Mouse (Mus musculus) midbrain, embryonic 14.5 days (tissue): ENCODE data around the gene Washc3. TPM values are rescaled to one million over a fixed set of nuclear protein-coding genes. Genes with fewer than 3 reads are reported as not detected.

Experiments used
- ATAC-seq: fragments of 200-750 bp; cut with Nextera tagmentation; 2 replicates; pipeline ENCODE4 v1.8.0; 2017; ENCODE audit warnings: moderate number of reproducible peaks, moderate library complexity; ENCODE audit not compliant: low FRiP score, low TSS enrichment
- DNase-seq: peaks from one replicate; pipeline ENCODE4 v3.0.0-alpha.2; 2015
- H3K27ac ChIP-seq: fragments of 300-500 bp; sonication (generic); replicated peaks from 2 replicates; pipeline ENCODE4 v1.5.1; 2014; ENCODE audit warnings: mild to moderate bottlenecking, low read depth, low read length, moderate library complexity
- H3K27me3 ChIP-seq: fragments of 300-500 bp; sonication (generic); 2 replicates; pipeline ENCODE4 v1.6.1; 2014; ENCODE audit warnings: low read length, control low read depth, mixed read lengths; ENCODE audit not compliant: control insufficient read depth, insufficient read depth
- H3K36me3 ChIP-seq: fragments of 300-500 bp; sonication (generic); 2 replicates; pipeline ENCODE4 v1.6.1; 2014; ENCODE audit warnings: low read length, control low read depth; ENCODE audit not compliant: control insufficient read depth, insufficient read depth
- H3K4me1 ChIP-seq: fragments of 300-500 bp; sonication (generic); 2 replicates; pipeline ENCODE4 v1.6.1; 2014; ENCODE audit warnings: mild to moderate bottlenecking, antibody characterized with exemption, low read length, control low read depth; ENCODE audit not compliant: control insufficient read depth, insufficient read depth
- H3K4me2 ChIP-seq: fragments of 300-500 bp; sonication (generic); 2 replicates; pipeline ENCODE4 v1.6.1; 2014; ENCODE audit warnings: mild to moderate bottlenecking, low read length, moderate library complexity
- H3K4me3 ChIP-seq: fragments of 300-500 bp; sonication (generic); replicated peaks from 2 replicates; pipeline ENCODE4 v1.5.1; 2014; ENCODE audit warnings: low read depth, low read length
- H3K9ac ChIP-seq: fragments of 300-500 bp; sonication (generic); replicated peaks from 2 replicates; pipeline ENCODE4 v1.6.1; 2014; ENCODE audit warnings: mild to moderate bottlenecking, low read length, moderate library complexity
- H3K9me3 ChIP-seq: fragments of 300-500 bp; sonication (generic); 2 replicates; pipeline ENCODE4 v1.6.1; 2016; ENCODE audit warnings: low read length, control low read depth, mixed read lengths; ENCODE audit not compliant: control insufficient read depth
- WGBS: fragments of 180-500 bp; shearing (Covaris S2); extraction: QIAGEN DNeasy Blood & Tissue Kit; methylation state at CpG from one replicate; pipeline ENCODE4 v1.1.7; 2014; 5-methylcytosine and 5-hydroxymethylcytosine counted together
- polyA plus RNA-seq: library from polyadenylated mRNA; unstranded; fragments of >200 nt; fragmentation: Nextera tagmentation; extraction: Ambion mirVana; gene quantifications from 2 replicates; pipeline ENCODE4 v1.2.1, GENCODE M21; 2014

Washc3 gene
- polyA plus RNA-seq, 1 experiment from 2014 or later, result 44.3 TPM

DNA sequence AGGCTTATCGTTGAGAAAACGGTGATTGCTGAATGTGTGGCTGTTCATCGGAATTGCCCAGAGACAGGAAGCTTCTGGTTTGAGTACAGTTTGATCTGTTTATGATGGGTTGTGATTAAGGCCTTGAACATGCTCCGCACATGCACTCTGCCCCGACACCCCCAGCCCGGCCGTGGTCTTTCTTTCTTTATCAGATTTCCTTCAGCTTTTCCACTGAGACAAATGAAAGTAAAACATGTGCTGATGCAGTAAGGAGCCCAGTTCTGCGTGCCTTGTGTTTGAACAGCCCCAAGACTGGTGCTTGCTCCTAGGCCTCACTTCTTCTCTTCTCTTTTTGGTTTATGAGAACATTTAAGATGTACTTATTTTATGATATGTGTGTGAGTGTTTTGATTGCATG is 1.7 kb downstream of the Washc3 start:
- no peak for DNase-seq
- no peak overlapping the region for H3K4me2 ChIP-seq
- ATAC-seq, result no peak
- H3K9me3 ChIP-seq, result no peaks in the 10 kb centered on the region
- no peak overlapping the region for H3K9ac ChIP-seq
- H3K4me3 ChIP-seq, result no peak overlapping the region
- H3K27ac ChIP-seq, result no peak overlapping the region
- H3K36me3 ChIP-seq, result peaks cover 7% of the 10 kb centered on the region; the same call in 1 of the 2 replicates
- H3K4me1 ChIP-seq, result peaks cover 4% of the 10 kb centered on the region
- WGBS, result 95% methylated on average over 8 of the region's 8 CpGs
- no peaks in the 10 kb centered on the region for H3K27me3 ChIP-seq

DNA sequence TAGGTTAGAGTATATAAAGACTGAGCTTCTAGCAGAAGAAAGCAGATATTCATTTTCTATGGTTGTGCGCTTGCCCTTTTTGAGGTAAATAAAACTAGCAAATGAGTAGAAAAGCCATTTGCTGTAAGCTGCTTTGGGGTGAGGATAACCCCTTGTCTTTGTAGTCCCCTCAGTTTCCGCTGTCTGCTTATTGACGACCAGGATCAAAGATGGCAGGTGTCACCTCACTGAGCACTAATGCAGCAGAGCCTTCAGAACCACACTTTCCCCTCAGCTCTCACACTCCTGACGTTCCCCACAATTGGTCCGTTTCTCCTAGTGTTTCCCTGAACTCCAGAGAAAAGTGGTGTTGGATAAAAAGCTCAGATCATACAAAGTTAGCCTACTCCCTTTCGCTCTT is 2.3 kb downstream of the Washc3 start:
- Histone ChIP-seq H3K27me3 (no peaks in the 10 kb centered on the region), H3K4me3 (no peak overlapping the region), H3K9me3 (no peaks in the 10 kb centered on the region), H3K4me2 (no peak overlapping the region), H3K9ac (no peak overlapping the region), H3K27ac (no peak overlapping the region), H3K4me1 (peaks cover 4% of the 10 kb centered on the region), H3K36me3 (peaks cover 7% of the 10 kb centered on the region; the same call in 1 of the 2 replicates)
- no peak for ATAC-seq
- WGBS, result 94% methylated on average over 6 of the region's 6 CpGs
- DNase-seq, result no peak

DNA sequence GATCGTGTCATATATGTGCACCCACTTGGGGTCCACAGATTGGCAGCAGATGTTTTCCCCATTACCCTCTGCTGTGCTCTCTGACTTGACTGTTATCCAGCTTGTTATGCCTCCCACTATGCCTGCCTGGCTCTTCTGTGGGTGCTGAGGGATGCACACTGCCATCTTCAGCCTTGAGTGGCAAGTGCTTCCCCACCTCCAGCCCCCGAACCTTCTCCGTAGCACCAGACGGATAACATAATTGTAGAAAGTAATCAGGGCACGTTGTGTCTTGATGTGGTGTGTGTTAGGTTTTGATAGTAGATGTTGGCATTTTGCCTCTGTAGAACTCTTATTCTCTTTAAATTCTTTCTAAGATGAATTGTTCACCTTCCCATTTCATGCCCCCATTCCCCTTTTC is 11.8 kb downstream of the Washc3 start:
- no peak overlapping the region for H3K4me2 ChIP-seq
- no peaks in the 10 kb centered on the region for H3K4me1 ChIP-seq
- no peaks in the 10 kb centered on the region for H3K27me3 ChIP-seq
- no peak overlapping the region for H3K9ac ChIP-seq
- no peak overlapping the region for H3K27ac ChIP-seq
- no peaks in the 10 kb centered on the region for H3K9me3 ChIP-seq
- DNase-seq (no peak), ATAC-seq (no peak)
- peaks cover 25% of the 10 kb centered on the region for H3K36me3 ChIP-seq
- H3K4me3 ChIP-seq, result no peak overlapping the region
- 96% methylated on average over 5 of the region's 5 CpGs for WGBS

DNA sequence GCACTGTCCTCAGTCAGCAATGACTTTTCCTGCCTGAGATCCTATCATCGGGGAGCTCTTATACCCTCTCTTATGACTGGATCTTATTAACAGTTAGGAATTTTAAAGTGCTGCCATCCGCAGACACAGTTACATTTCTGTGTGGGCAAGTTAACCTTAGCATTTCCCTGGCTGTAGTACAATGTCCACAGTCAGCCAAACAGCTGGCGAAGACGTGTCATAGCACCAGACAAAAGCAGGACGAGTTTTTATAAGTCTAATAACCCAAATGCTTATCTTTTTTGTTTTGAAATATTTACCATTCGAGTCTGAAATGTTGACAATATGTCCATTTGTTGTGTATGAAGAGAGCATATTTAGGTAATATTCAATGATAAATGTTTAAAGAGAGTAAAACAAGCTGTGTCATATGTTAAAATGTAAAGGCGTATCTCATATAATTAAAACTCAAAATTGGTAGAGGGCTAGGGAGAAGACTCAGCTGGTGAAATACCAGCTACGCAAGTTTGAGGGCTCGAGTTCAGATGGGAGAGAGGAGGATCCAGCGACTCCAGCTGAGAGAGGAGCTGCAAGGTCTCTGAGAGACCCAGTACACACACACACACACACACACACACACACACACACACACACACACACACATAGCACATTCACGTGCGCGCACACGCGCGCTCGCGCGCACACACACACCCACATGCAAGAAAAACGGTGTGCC is 14.1 kb downstream of the Washc3 start:
- no peak overlapping the region for H3K4me3 ChIP-seq
- no peaks in the 10 kb centered on the region for H3K27me3 ChIP-seq
- H3K36me3 ChIP-seq, result peaks cover 39% of the 10 kb centered on the region
- ATAC-seq, result no peak
- no peak for DNase-seq
- 96% methylated on average over 20 of the region's 20 CpGs for WGBS
- H3K4me2 ChIP-seq, result no peak overlapping the region
- H3K9me3 ChIP-seq, result no peaks in the 10 kb centered on the region
- no peaks in the 10 kb centered on the region for H3K4me1 ChIP-seq
- no peak overlapping the region for H3K9ac ChIP-seq
- no peak overlapping the region for H3K27ac ChIP-seq

DNA sequence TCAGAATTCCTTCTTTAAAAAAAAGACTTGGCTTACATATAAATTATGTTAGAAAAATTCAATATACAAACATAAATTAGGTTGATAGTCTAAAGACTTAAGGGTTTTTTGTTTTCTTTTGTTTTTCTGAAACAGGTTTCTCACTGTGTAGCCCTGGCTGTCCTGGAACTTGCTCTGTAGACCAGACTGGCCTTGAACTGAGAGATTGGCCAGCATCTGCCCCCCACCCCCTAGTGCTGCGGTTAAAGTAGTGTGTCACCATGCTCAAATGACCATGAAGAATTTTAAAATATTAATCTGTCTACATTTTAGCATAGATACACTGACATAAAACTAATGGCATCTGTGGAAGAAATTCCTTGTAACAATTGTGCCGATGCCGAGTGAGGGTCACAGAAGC is 17.3 kb downstream of the Washc3 start:
- Histone ChIP-seq H3K4me3 (no peak overlapping the region), H3K27ac (no peak overlapping the region), H3K9me3 (no peaks in the 10 kb centered on the region), H3K4me2 (no peak overlapping the region), H3K4me1 (no peaks in the 10 kb centered on the region), H3K9ac (no peak overlapping the region), H3K27me3 (no peaks in the 10 kb centered on the region), H3K36me3 (peaks cover 43% of the 10 kb centered on the region)
- DNase-seq (no peak), ATAC-seq (no peak)
- WGBS, result 96% methylated on average over 3 of the region's 3 CpGs

DNA sequence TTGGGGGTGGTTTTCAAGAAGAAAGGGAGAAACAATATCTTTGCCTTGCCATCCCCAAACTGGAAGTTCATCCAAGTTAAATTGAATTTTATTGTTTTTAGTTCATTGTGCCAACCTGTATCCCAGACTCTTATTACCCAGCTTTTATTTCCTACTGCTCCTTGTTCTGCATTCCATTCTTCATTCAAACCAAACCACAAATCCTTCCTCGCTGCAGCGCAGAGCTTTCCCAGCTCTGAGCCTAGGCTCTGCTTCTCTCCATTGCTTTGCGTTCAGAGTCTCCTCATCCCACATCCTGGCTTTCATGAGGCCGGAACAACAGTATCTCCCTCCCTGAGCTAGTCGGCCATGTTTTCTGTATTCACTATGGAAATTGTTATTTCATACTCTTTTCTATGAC is 20.8 kb downstream of the Washc3 start:
- Histone ChIP-seq H3K4me2 (no peak overlapping the region), H3K27ac (no peak overlapping the region), H3K27me3 (no peaks in the 10 kb centered on the region), H3K9ac (no peak overlapping the region), H3K36me3 (peaks cover 25% of the 10 kb centered on the region; the same call in 1 of the 2 replicates), H3K4me1 (no peaks in the 10 kb centered on the region), H3K4me3 (no peak overlapping the region), H3K9me3 (no peaks in the 10 kb centered on the region)
- no peak for DNase-seq
- WGBS, result 89% methylated on average over 5 of the region's 5 CpGs
- ATAC-seq, result no peak

DNA sequence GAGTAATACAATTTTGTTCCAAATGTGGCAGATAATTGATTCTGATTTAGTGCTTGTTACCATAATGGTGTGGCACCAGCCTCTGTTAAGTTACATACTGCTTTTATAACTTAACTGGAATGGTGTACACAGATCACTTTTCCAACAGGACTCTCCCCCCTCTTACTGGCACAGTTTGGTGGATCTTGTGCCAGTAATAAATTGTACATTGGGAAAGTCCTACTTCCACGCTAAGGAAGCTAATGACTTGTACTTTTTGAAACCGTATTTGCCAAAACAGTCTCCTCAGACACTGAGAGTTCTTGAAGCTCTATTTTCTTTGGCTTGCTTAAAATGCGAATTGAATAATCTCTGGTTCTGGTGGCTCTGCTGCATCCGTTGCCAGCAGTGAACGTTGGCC is 24.5 kb downstream of the Washc3 start:
- no peak overlapping the region for H3K27ac ChIP-seq
- H3K4me1 ChIP-seq, result no peaks in the 10 kb centered on the region
- H3K4me3 ChIP-seq, result no peak overlapping the region
- no peak overlapping the region for H3K9ac ChIP-seq
- ATAC-seq (no peak), DNase-seq (no peak)
- peaks cover 12% of the 10 kb centered on the region; the same call in 1 of the 2 replicates for H3K36me3 ChIP-seq
- WGBS, result 91% methylated on average over 5 of the region's 5 CpGs
- no peaks in the 10 kb centered on the region for H3K27me3 ChIP-seq
- H3K9me3 ChIP-seq, result no peaks in the 10 kb centered on the region
- H3K4me2 ChIP-seq, result no peak overlapping the region

DNA sequence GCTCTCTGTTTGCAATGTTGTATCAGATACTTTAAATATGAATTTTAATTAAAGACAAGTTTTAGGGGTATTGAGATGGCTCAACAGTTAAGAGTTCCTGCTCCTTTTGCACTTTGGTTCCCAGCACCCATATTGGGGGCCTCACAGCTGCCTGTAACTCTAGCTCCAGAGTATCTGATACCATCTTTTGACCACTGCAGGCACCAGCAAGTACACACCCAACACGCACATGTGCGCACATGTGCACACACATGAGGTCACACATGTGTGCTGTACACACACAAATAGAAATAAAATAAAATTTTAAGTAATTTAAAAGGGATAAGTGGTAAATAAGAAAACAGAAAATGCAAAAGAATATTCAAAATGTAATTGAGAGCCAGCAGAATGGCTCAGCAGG is 27.1 kb downstream of the Washc3 start:
- no peaks in the 10 kb centered on the region for H3K4me1 ChIP-seq
- H3K4me2 ChIP-seq, result no peak overlapping the region
- 99% methylated on average over 2 of the region's 2 CpGs for WGBS
- no peaks in the 10 kb centered on the region for H3K27me3 ChIP-seq
- H3K36me3 ChIP-seq, result 0 out of 2 replicates have a peak, but pooled peaks cover 8% of the 10 kb centered on the region
- H3K4me3 ChIP-seq, result no peak overlapping the region
- no peak overlapping the region for H3K27ac ChIP-seq
- no peak overlapping the region for H3K9ac ChIP-seq
- H3K9me3 ChIP-seq, result no peaks in the 10 kb centered on the region
- ATAC-seq, result no peak
- DNase-seq, result no peak

DNA sequence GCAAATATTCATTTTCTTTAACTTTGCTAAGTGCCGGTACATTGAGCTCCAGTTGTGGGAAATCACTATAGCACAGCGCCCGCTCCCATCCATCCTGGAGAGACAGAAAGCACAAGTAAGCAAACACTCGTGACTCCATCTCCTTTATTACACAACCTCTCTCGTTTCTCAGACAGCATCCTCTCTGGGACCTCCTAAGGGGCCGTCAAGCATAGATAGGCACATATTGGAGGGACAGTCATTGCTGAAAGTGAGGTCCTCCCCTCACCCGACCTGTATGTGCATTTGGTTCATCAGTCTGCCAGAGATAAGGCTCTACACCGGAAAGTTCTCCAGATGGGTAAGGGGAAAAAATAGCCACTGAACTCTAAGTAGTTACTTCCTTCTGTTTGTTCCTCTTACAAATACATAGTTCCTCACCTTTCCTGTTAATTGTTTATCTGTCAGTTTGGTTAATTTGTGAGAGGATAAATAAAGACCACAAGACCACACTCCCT is 27.7 kb downstream of the Washc3 start:
- Histone ChIP-seq H3K9ac (no peak overlapping the region), H3K36me3 (0 out of 2 replicates have a peak, but pooled peaks cover 8% of the 10 kb centered on the region), H3K4me3 (no peak overlapping the region), H3K9me3 (no peaks in the 10 kb centered on the region), H3K4me1 (no peaks in the 10 kb centered on the region), H3K27me3 (no peaks in the 10 kb centered on the region), H3K4me2 (no peak overlapping the region), H3K27ac (no peak overlapping the region)
- no peak for DNase-seq
- 87% methylated on average over 8 of the region's 8 CpGs for WGBS
- ATAC-seq, result no peak
